Mouse (Mus musculus) left cerebral cortex, postnatal 25 days (tissue): ENCODE measurements around the gene Zfp282. TPM values are rescaled to one million over a fixed set of nuclear protein-coding genes. Genes with fewer than 3 reads are reported as not detected.

ENCODE experiments used
- DNase-seq, 2 experiments: peaks; one replicate each; pipeline ENCODE4 v3.0.0; 2022; ENCODE audit warnings: low spot score in 2 of 2, mixed read lengths in 1 of 2
- intact Hi-C: fragments of 180-260 bp; cut with DNase I; formaldehyde crosslinking; loops from one replicate; pipeline ENCODE4 v1.15.1; 2025
- total RNA-seq, 2 experiments: library from RNA; stranded (reverse); gene quantifications; 2 replicates each; pipeline ENCODE4 v1.2.3; 2021

Zfp282 gene
- total RNA-seq, 2 experiments from 2014 or later: 15.5 to 16.4 TPM

GRCm38 (mm10) chr6:47947388-47947787 is 70.4 kb downstream of the Zfp282 start:
- no peak for DNase-seq

GRCm38 (mm10) chr6:47953191-47953726 is 76.3 kb downstream of the Zfp282 start, which contains the start of gene Zfp956:
Zfp956 (plus strand) TSS chr6:47953390.
- intact Hi-C loops: no loop called here
- DNase-seq: peak; percentile 92 to 98

More at GRCm38 (mm10) chr6:47947388-47947787, 70.4 kb downstream of the Zfp282 start:
- intact Hi-C loops: no loop called here

- intact Hi-C loops: no loop called here
- DNase-seq: no peak
These were observed 77.4 kb downstream of the Zfp282 start for GRCm38 (mm10) chr6:47954425-47954824.

- intact Hi-C loops: no loop called here
- no peak for DNase-seq
These were observed 80.8 kb downstream of the Zfp282 start for GRCm38 (mm10) chr6:47957816-47958215.

Other genes starting within 250 kb of the Zfp282 start
- gene Pdia4, start 63.8 kb upstream of the Zfp282 start, total RNA-seq: 10 to 100 TPM; 67.1 to 71.1 TPM
- 1 to 10 TPM; 4.9 to 5.0 TPM for gene Zfp786, start 46.3 kb upstream of the Zfp282 start, total RNA-seq
- 10 to 100 TPM; 19.3 to 19.6 TPM for gene Zfp398, start 41.5 kb upstream of the Zfp282 start, total RNA-seq
- 10 to 100 TPM; 15.0 to 17.4 TPM for gene Zfp212, start 43.3 kb downstream of the Zfp282 start, total RNA-seq
- gene Zfp956, start 76.2 kb downstream of the Zfp282 start, total RNA-seq: 10 to 100 TPM; 19.4 to 19.7 TPM
- gene Zfp777, start 171.7 kb downstream of the Zfp282 start, total RNA-seq: 10 to 100 TPM; 30.4 to 40.0 TPM
- 10 to 100 TPM; 29.4 to 31.2 TPM for gene Zfp746, start 209.4 kb downstream of the Zfp282 start, total RNA-seq